Mouse (Mus musculus): Measurements from ENCODE around the gene Srek1ip1.

The Srek1ip1 gene

DNA sequence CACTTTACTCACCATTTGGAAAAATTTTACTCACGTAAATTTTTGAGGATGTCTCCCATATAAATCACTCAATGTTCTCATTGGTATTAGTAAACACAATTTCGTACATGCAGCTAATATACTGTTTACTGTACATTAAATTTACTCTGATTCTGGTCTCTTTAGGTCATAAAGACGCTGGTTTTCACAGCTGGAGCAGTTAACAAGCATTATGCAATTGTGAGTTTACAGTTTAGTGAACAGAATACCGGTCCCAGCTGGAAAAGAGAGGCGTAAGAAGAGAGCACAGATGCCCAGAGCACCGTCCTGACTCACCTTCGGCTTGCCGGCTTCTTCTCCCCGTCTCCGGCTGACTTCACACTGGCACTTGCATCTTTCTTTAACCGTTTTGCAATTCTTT is at the start of gene Srek1ip1:
Gene Srek1ip1, plus strand, starts transcription at position 301 of the 400 bp plus-strand sequence.
- in situ Hi-C loops (cut with MboI, MseI), result no loop called here

DNA sequence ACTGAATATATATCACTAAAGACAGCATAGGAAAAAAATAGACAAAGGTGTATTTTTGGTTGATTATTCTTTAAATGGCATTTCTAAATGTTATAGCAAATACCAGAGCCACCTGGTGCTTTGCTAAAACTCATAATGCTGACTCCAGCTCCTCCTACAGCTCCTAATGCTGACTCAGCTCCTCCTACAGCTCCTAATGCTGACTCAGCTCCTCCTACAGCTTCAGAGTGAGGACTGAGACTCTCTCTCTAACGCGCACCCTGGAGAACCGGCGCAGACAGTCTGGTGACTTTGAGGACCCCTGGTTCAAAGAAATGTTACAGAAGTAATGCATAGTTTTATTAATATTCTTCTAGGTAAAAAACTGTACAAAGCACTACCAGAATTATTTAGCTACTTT is 49.4 kb upstream of the Srek1ip1 start:
- in situ Hi-C loops (cut with MboI, MseI), result no loop called here

DNA sequence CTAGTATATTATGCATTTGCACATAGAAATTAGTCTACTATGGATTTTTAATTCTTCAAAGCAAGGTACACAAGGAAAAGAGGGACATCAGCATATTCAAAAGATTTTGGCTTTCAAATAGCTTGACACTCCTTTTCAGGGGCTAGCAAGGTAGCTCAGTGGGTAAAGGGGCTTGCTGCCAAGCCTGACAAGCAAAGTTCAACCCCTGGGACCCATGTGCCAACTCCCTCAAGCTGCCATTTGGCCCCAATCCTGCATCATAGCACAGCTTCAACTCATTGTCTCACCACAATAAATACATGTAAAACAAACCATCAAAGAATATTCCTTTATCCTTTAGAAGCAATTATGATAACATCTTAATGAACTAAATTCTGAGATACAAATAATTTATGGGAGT is 45.3 kb upstream of the Srek1ip1 start:
- in situ Hi-C loops (cut with MboI, MseI), result no loop called here

DNA sequence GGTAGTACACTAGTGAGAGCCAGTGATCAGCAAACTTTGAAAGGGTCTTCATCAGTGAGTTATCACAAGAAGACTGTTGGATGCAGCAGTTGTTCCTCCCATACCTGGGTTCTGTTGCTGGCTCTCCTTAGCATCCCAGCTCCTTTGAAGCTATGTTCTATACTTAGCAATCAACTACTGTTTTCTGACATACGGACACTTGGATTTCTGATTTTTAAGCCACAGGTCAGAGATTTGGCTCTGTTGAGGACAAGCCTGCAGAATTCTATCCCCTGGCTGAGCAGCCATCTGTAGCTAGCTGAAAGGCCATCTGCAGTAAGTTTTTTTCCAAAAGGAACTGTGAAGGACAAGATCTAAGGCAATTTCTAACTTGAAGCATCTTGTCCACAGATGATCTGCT is 32.9 kb upstream of the Srek1ip1 start:
- in situ Hi-C loops (cut with MboI, MseI), result no loop called here

DNA sequence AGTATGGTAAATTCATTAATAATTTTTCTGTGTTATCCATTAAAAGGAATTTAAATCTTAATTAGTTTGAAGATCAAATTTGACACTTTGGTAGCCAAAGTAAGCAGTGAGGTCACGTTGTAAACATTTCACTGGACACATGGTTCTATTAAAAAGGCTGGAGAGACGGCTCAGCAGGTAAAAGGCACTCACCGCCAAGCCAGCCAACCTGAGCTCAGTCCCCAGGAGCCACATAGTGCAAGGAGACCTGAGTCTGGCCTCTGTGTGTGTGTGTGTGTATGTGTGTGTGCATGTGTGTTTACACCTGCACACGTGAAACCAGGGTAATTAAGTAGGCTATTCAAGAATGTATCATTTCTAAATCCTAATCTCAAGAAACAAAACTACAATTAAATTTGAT is 29.9 kb upstream of the Srek1ip1 start:
- in situ Hi-C loops (cut with MboI, MseI), result loop anchor here in 1 of 2 experiments (10.0 kb wide), 1 partner anchor 148 kb away; no protein-coding TSS in a partner anchor

DNA sequence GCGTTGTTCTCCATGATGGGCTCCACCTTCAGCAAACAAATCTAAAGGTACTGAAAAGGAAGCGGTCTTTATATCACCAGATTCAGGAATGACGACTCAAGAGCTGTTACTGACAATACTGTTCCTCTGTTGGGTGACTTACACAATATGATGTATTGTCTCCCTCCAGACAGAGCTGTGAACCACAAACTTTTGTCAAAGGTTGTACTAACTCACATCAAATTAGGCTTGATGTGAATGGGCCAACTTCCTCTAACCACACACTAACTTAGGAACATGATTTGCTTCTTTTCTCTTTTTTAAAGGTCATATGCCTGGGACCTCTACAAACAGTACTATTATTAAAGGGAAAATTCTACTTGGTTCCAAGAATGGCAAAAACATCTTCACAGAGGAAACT is 29.1 kb upstream of the Srek1ip1 start:
- in situ Hi-C loops (cut with MboI, MseI), result loop anchor here in 1 of 2 experiments (10.0 kb wide), 1 partner anchor 148 kb away; no protein-coding TSS in a partner anchor

DNA sequence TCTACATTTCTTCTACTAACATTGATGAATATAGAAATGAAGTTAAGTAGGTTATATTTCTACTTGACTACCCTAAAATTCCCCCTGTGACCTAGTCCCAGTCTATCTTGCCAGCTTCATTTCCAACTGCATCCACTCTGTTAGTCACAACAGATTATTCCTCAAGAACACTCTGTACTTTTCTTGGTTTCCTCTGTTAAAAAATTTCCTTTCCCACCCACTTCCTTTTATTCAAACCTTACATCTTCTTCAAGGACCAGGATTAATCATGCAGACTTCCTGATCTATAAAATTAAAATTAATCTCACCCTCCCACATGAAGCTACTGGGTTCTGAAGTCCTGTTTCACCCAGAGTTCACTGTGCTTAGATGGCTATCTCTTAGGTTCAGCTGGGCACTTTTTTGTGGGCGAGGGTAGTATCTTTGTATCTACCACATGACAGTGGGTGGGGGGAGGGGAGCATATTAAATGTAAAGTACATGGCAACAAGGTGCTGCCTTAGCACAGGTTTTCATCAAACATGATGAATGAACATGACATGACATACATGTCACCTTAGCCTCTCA is 13.1 kb upstream of the Srek1ip1 start:
- in situ Hi-C loops (cut with MboI, MseI), result no loop called here

DNA sequence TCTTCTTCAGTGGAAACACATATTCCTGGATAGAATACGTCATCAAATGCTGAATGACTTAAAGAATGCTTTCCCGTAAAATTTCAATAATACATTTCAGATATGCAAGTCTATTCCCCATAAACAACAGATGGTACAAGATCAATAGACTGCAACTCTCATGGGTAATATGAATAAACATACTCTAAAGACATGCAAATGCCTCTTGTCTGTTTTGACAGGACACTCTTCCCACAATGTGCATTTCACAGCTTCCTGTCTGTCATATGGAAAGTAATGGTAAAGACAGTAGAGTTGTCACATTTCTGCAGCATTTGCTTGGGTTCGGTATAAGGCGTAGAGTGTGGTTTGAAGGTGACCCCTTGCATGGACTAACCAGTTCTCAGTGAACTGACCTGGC is 5.0 kb upstream of the Srek1ip1 start:
- in situ Hi-C loops (cut with MboI, MseI), result loop anchor here (5.0 kb wide), 3 partner anchors 95 to 500 kb away; partner anchors contain the start of gene Adamts6 (in 1 of the 2)

DNA sequence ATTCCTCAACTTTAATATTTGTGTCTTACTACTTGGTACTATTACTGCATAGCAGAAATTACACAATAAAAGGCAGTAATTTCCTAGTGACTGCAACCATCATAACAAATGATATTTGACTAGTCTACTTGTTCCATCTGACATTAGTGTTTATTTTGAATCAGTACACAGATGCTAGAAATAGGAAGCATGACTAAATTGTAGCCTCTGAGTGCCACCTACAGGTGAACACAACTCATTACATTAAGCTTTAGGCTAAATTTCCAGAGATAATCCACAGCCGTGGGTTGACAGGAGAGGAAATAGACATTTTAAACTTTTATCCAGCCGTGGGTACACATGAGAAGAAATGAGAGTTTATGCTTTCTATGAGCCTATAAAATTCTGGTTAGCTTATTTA is 2.6 kb upstream of the Srek1ip1 start:
- in situ Hi-C loops (cut with MboI, MseI), result loop anchor here (5.0 kb wide), 3 partner anchors 97 to 502 kb away; partner anchors contain the start of gene Adamts6 (in 1 of the 2)

DNA sequence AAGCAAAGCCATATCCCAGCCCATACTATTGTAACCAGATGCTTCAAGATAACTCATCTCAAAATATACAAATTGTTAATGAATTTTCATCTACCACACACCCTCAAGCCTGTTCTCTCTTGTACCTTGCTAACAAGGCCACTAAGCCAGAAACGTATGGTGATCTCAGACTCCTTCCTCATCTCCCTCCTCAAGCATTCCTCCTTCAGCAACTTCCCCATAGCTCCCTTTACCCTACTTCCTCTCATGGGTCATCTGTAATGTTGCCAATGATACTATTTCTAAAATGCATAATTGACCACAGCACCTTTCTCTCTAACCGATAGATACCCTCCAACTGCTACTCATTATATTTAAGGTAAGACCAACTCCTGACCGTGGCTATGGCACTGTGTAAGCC is 2.1 kb downstream of the Srek1ip1 start:
- in situ Hi-C loops (cut with MboI, MseI), result no loop called here

DNA sequence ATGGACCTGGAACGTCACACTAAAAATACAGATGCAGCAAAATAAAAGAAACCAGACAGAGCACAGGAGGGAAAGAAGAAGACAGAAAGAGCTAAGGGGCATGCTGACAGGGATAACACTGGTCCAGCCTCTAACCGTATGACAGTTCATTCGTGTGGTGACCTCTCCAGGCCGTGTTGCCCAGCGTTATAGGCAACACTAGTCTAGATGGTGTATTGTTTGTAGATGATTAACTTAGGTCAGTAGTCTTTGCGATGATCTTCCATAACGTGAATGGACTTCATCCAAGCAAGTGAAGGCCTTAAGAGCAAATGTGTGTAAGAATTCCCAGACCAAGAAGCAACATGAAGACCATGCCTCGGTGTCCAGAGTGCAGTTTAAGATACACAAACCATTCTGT is 6.8 kb downstream of the Srek1ip1 start:
- in situ Hi-C loops (cut with MboI, MseI), result loop anchor here in 1 of 2 experiments (5.0 kb wide), 1 partner anchor 507 kb away; no protein-coding TSS in a partner anchor

DNA sequence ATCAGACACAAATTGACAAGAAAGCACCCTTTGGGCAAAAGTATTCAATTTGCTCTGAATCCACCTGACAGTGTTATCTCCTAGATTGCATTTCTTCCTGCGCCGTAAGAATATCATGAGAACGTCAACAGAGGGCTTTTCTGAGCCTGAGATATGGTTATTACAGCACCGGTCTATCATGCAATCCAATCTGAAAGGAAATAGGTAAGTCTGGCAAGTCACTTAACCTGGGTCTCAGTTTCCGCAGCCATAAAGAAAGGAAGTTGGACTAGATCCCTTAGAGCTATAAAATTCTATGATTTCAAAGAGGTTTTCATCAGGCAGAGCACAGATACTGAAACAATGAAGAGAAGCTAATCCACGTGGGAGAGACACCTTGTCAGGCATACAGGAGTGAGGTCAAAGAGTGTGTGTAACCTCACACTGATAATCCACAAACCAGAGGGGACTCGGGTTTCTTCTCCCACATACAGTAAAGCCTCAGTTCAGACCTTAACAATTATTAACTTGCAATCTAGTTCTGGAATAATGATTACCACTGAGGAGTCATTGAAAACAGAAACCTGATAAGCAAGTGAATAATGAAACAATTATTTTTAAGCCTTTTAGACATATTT is 7.4 kb downstream of the Srek1ip1 start:
- in situ Hi-C loops (cut with MboI, MseI), result loop anchor here in 1 of 2 experiments (5.0 kb wide), 1 partner anchor 507 kb away; no protein-coding TSS in a partner anchor

DNA sequence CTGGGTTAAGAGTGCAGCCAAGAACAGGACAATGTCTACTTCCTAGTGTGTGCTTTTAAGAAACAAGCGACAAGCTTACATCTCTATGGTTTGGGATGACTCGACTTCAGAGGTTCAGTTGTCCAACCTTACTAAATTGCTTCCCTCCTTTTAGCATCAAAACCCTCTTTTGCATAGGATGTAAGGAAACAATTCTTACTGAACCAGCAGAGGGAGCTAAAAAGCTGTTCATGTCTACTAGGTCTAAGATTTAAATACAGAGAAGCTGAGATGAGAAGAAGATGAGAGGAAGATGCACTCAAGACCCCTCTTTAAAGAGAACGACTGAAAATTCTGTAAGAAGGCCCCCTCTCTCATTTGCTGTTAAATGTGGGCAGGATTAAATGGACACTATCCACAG is 13.4 kb downstream of the Srek1ip1 start:
- in situ Hi-C loops (cut with MboI, MseI), result no loop called here

DNA sequence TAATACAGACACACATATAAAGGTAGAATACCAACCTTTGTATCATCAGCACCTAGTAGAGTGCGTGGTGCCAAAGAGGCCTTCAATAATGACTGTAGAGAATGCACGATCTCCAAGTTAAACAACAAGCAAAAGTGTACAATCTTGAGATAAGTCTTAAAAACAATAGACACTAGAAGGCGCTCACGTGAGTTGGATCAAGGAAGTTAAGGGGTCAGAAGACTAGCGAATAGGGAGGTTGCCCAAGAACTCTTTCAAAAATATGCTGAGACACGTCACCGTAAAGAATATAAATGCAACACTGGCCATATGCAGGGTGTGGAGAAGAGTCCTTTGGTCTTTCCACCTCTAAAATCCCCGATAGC is 24.0 kb downstream of the Srek1ip1 start:
- in situ Hi-C loops (cut with MboI, MseI), result loop anchor here (5.0 kb wide), 2 partner anchors 106 to 121 kb away; no protein-coding TSS in a partner anchor

DNA sequence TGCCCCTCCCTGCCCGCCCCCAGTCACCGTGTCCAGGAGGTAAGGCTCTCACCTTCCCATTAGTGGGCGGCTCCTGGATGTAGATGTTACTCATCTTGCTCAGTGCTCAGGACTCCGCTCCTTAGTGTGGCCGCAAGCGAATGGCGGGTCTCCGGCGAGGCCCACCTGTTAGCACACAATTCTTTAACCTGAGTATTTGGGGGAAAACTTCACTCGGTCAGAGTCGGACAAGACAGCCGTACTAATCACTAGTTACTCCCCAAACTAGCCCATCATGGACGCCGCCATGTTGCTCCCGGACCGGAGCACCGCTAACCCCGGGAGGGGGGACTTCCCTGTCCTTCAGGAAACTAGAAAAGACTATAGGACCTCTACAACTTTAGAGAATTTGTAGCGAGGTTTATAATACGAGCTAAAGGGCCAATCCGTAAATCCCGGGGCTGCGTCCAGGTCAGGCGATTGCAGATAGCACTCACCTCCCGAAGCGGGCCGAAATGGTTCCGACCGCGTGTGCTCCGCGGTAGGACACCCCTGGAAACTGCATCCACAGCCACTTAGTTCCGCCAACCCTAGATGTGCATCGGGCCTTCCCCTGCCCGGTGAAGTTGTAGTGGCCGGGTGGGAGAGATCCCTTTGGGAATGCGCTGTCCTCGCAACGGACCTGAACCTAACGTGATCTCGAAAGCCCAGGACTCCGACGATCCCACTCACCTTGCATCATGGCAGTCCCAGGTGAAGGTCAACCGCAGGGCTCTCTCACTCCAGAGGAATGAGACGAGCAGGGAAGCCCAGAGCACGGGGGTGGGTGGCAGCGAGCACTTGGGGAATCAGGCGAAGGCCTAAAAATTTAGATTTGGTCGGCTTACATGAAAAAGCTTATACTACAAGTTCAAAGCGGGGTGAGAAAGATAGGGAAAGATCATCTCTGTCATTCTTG is 24.6 kb downstream of the Srek1ip1 start, which contains the start of gene Cwc27:
Gene Cwc27, minus strand, starts transcription at position 508 of the 937 bp plus-strand sequence.
- in situ Hi-C loops (cut with MboI, MseI), result loop anchor here (5.0 kb wide), 2 partner anchors 105 to 120 kb away; no protein-coding TSS in a partner anchor

DNA sequence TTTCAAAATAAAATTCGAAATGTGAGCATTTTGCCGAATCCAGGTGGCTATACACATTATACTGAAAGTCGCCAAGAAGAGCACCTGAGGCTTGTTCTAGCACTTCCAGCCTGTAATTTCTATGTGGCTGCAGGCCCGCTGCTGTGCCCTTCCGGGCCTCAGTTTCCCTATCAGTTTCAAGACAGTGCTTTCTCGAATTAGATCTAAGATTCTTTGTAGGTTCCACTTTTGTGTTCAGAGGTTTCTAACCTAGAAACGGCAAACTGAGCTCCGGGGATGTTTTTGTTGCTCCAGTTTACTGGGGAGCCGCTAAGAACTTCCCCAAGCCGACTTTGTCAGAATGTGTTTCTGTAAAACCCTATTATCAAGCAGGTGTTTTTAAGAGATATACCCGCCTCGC is 25.4 kb downstream of the Srek1ip1 start:
- in situ Hi-C loops (cut with MboI, MseI), result loop anchor here (5.0 kb wide), 2 partner anchors 105 to 120 kb away; no protein-coding TSS in a partner anchor

DNA sequence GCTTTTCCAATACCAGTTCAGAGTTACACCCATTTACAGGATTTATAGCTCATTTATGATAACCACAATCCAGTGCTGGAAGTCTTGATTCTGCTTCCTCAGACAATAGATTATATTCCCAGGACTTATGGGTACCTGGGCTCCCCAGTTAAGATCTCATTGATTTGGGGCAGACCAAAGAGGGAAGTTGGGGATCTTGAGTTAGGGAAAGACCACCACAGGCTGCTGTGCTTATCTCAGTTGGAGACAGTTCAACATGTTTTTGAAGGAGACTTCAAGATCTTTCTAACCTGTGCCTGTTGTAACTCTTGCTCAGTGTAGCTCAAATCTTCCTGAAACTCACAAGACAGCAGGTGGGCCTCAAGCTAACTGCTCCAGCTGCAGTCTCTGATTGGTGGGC is 28.9 kb downstream of the Srek1ip1 start:
- in situ Hi-C loops (cut with MboI, MseI), result no loop called here

DNA sequence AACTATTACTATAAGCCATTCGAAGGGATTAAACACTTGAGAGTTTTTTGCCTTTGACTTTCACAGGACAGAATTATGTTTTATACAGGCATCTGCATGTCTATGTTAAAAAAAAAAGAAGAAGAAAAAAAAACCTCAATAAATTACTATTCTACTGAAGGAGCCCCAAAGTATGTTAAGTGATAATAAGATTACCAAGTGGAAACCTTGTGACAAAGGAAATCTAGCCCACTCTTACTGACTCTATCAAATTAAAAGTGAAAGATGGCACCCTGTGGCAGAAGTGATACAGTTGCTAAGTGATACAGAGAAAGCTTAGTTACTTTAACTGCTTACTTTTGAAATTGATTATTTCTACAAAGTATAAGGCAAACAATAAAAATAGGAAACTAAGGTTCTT is 29.6 kb downstream of the Srek1ip1 start:
- in situ Hi-C loops (cut with MboI, MseI), result no loop called here

DNA sequence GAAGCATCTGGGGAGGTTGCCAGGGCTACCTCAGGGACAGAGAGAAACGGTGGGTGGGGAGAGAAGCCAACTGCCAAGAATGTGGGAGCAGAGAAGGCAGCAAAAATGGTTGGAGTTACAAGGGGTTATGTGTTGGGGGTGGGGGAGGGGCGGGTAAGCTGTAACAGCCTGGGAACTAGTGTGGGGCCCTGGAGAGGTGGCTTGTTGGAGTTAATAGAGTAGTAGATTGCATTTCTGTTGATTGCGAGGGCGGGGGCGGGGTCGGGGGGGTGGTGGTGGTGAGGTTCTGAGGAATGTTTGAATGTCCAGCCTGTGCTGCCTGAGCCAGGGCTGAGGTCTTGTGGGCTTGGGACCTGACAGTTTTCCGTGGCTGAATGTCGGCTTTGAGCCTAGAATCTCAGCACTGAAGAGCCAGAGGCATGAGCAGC is 30.1 kb downstream of the Srek1ip1 start:
- in situ Hi-C loops (cut with MboI, MseI), result no loop called here

DNA sequence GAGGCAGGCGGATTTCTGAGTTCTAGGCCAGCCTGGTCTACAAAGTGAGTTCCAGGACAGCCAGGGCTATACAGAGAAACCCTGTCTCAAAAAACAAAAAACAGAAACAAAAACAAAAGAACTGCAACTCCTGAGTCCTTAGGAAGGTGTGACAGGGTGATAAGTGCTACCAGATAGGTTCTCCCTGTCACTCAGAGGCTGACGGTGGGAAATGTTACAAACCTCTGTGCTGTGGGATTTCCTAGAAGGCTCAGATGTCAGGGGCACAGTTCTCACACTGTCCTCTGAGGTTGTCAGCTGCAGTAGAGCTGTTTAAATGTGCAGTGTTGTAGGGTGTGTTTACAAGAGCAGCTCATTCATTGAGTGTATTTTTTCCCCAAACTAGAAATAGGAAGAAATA is 33.2 kb downstream of the Srek1ip1 start:
- in situ Hi-C loops (cut with MboI, MseI), result no loop called here

DNA sequence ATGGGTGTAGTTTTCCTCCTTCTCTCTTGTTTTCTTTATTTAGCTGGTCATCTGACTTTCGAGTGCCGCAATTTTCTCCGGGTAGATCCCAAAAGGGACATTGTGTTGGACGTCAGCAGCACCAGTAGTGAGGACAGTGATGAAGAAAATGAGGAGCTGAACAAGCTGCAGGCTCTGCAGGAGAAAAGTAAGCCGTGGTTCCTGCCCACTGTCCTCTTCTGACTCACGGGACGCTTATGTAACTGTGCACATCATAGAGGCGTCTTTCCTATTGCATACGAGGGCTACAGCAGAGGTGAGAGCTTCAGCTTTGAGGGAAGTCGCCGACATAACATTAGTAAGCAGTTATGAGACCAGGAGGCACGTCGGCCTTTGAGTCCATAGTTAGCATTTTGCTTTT is 40.5 kb downstream of the Srek1ip1 start:
- in situ Hi-C loops (cut with MboI, MseI), result no loop called here

DNA sequence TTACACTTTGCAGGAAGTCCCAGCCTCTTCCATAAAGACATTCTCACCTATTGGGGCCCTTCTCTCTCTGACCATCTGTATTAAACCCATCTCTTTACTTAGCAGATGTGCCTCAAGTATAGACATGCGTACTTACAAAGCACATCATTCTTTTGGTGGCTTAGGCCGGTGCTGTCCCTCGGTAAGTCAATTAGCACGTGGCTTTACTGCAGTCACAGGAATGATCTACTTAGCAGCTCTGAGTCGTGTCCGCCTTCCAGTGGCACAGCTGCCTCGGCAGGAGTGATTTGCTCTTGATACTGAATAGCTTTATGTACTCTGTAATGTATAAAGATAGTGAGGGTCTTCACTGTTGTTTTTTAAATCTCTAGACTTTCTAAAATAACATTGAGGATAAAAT is 45.3 kb downstream of the Srek1ip1 start:
- in situ Hi-C loops (cut with MboI, MseI), result no loop called here
